Mouse (Mus musculus) cerebellum, adult 8-10 months (tissue): ENCODE measurements around the gene Slc6a11.

Experiments
- DNase-seq: peaks from one replicate; pipeline ENCODE4 v3.0.0; 2022

Slc6a11 gene

GRCm38 (mm10) chr6:114131122-114131872 is at the start of gene Slc6a11:
Gene Slc6a11, plus strand, starts transcription at chr6:114131241.
- DNase-seq = peak; percentile 8

GRCm38 (mm10) chr6:114087106-114087505 is 43.9 kb upstream of the Slc6a11 start:
- no peak for DNase-seq

GRCm38 (mm10) chr6:114089626-114090025 is 41.4 kb upstream of the Slc6a11 start:
- DNase-seq = peak; percentile 71

- no peak for DNase-seq
These were observed 38.8 kb upstream of the Slc6a11 start for GRCm38 (mm10) chr6:114092216-114092615.

DNA sequence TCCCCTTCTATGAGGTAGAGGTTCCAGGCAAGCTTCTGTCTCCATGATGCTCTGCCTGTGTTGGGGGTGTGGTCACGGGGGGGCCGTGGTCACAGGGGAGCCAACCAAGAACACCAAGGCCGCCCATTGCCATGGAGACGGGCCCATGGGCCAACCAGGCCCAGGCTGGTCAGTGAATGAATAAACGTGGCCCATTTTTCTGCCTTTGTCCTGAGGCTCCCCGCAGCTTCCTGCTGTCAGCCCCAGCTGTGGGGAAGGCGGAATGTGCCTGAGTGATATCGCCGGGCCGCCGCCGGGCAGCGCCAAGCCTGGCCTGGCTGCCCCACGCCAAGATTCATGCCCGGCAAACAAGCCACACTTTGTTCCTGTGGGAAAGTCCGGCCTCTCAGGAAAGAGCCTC is 36.8 kb upstream of the Slc6a11 start:
- DNase-seq = no peak

DNA sequence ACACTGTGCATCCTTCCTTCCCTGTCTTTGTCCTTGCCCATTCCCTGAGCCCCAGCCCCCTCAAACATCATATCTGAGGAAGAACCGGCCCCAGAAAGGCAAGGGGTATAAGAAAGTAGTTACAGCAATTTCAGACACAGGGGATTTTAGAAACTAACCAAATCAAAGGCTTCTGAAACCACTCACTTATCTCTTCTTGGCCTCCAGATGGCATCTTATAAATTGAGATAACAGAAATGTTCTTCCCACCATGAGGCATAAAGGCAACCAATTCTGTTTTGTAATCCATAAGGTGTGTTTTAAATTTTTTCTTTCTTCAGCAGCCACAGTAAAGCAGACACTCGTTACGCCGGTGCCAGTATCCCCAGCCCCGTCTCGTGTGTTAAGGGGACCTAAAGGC is 34.5 kb upstream of the Slc6a11 start:
- no peak for DNase-seq

- no peak for DNase-seq
These were observed 29.1 kb upstream of the Slc6a11 start for GRCm38 (mm10) chr6:114101923-114102322.

GRCm38 (mm10) chr6:114119507-114119906 is 11.5 kb upstream of the Slc6a11 start:
- no peak for DNase-seq

DNA sequence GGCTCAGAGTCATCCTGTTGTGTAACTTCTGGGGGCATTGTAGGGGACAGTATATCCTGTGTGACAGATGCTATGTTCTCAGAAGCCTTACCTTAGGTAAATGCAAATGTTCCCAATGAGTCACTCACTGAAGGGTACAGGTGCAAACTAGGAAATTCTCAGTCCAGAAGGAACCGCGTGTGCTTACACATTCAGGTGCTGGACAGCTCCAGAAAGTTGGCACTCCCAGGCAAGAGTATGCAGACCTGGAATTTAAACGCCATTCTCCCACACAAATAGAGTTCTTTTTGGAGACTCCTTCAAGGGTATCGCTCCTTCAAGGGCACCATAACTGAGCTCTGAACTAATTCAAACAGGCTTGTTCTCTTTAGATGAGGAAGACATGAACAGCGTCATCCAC is 5.5 kb upstream of the Slc6a11 start:
- no peak for DNase-seq

DNA sequence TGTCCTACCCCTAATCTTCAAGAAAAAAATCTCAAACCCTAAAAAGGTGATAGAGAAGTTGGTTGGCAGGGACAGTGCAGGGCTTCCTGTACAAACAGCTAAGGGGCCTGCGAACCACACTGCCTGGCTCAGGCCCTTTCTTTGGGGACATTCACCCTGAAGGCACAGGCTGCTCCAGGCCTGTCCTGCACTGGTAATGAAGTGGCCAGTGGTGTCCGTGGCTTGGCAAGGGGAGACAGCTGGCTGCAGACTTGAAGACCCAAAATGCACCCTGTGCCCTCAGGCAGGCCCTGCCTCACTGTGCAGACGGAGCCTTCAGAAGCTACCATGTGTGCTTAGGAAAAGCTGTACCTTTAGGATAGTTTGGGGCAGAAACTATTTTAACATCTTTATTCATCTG is 1.4 kb downstream of the Slc6a11 start:
- no peak for DNase-seq

GRCm38 (mm10) chr6:114132916-114133315 is 1.9 kb downstream of the Slc6a11 start:
- DNase-seq = no peak

DNA sequence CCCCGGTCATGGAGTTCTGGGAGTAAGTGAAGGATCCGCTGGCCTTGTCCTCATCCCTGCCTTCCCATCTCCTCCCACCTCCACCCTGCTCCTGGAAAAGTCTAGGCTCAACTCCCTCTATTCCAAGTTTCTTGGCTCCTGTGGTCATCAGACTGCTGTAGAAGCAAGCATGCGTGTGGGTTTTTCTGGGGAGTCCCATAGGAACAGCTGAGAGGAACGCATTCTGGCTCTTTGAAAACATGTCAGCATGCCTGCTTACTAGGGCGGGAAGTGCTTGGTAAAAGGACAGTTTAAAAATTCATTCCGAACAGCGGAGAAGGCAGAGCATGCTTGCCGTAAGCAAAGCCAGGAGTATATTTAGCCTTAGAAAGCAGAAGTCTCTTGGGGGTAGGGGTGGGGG is 7.9 kb downstream of the Slc6a11 start:
- DNase-seq = no peak

DNA sequence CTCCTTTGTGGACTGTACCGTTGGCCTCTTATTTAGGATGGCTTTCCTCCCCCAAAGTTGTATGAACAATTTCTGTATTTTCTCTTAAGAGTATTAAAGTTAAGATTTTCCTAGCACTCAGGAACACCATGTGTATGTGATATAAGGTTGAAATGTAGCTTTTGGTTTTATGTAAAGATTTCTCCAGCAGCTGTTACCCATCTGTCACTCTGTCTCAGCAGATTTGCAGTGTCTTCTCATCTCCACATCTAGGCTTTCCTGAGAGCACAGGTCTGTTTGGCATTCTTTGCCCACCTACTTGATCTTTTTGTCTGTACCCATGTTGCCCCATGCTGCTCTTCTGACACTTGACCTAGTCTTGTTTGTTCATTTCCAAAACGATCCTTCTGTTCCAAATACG is 10.4 kb downstream of the Slc6a11 start:
- no peak for DNase-seq

DNA sequence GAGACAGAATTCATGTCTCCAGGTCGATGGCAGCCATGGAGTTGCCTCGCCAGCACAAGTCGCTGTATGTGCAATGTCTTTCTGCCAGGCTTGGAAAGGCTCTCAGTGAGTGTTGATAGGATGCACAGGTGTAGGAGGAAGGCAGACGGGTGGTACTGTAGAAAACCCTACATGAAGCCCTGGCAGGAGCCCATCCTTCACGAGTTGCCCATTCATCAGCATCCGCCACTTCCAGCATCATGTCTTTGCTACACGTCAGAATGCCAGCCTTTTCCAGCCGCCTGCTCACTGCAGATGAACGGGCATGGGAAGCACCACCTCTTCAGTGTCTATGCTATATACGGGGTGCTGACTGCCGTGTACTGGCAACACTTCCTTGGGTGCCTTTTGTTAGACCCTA is 11.4 kb downstream of the Slc6a11 start:
- no peak for DNase-seq

GRCm38 (mm10) chr6:114143544-114143943 is 12.5 kb downstream of the Slc6a11 start:
- no peak for DNase-seq

DNA sequence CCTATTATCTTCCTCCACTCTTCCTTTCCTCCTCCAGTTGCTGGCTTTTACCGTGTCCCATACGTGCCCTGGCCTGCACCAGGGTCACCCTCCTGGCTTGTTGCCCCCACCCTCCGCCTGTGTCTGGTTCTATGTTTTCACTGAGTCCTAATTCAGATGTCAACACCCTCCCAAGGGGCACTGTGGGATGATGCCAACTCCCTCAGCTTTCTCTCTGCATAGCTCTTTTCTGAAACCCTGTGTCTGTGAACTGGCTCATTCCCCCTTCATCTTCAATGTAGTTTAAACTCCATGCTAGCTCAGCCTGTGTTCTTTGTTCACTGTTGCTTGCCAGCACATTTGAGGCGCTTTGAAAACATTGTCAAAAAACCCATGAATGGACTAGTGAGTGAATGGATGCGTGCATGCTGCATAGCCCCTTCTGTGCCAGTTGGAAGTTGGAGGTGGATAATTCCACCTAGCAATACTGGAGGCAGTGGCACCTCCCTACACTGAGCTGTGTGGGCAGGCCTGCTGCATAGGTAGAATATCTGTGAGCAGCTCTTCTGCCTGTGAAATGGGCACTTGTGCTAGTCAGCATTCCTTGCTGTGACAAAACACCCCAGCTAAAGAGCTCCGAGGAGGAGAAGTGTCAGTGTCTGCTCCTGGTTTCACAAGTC is 13.5 kb downstream of the Slc6a11 start:
- no peak for DNase-seq

DNA sequence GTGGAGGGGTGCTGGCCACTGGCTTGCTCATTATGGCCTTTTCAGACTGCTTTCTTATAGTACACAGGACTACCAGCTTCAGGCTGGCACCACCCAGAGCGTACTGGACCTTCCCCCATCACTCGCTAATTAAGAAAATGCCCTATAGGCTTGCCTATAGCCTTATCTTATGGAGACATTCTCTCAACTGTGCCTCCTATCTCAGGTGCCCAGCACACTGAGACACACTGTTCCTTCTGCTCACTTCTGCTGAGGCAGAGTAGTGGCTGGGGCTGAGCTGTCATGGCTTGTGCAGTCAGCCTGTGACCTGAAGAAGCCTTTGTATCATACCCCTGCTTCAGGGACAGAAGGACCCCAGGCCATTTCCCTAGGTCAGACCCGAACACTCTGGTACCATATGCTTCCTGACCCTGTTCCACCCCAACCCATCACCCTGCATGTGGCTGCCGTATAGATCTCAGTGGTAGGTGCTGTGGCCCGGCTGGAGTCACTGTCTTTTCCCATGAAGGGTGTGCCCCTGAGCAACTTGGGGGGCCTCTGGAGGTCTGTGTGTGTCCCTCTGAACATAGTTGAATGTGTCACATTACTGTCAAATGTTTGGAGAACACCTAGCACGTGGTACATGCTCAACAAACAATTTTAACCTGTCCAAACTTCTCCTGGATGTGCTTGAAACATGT is 14.7 kb downstream of the Slc6a11 start:
- DNase-seq = no peak

- no peak for DNase-seq
These were observed 24.7 kb downstream of the Slc6a11 start for GRCm38 (mm10) chr6:114155720-114156119.

DNA sequence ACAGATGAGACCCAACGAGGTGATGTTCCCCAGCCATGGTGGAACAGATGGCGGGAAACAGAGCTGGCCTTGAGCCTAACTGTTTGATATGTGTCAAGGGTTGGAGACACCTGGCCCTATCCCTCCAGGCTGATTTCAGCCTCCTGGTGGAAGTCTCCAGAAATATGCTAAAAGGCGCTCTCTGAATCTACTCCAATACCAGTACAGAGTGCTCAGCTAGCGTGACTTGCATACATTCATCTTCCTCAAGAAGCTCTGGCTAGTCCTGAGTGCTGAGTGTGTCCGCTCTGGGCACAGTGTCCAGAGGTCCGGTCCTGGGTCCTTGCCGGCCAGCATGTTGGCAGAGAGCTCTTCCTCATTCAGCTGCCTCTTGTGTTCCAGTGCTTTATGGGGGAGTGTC is 27.8 kb downstream of the Slc6a11 start:
- peak; percentile 21 for DNase-seq

DNA sequence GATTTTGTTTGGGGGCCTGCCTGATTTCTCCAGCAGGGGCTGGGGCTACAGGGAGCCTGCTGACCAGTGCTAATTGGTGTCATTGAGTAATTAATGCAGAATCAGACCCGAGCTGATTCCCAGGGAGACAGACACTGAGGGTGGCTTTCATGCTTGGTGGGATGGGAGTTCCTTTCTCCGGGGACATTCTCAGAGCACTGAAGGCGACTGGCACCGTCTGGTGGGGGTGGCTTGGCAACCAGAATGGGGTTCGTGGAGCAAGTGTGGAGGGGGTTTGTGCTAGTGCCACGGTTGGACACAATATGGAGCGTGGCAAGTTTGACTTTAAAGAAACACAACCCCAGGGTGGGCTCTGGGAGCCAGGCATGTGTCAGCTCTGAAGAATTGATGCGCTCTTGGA is 29.7 kb downstream of the Slc6a11 start:
- no peak for DNase-seq

- DNase-seq = no peak
These were observed 43.0 kb downstream of the Slc6a11 start for GRCm38 (mm10) chr6:114174052-114174397.

GRCm38 (mm10) chr6:114174398-114175140 is 43.5 kb downstream of the Slc6a11 start:
- no peak for DNase-seq

GRCm38 (mm10) chr6:114178141-114178540 is 47.1 kb downstream of the Slc6a11 start:
- no peak for DNase-seq
